Mouse (Mus musculus): ENCODE data around the gene Lrp6. TPM values are rescaled to one million over a fixed set of nuclear protein-coding genes. Genes with fewer than 3 reads are reported as not detected.

Gene Lrp6
- polyA plus RNA-seq, 1 experiment from 2014 or later = 14.6 TPM

DNA sequence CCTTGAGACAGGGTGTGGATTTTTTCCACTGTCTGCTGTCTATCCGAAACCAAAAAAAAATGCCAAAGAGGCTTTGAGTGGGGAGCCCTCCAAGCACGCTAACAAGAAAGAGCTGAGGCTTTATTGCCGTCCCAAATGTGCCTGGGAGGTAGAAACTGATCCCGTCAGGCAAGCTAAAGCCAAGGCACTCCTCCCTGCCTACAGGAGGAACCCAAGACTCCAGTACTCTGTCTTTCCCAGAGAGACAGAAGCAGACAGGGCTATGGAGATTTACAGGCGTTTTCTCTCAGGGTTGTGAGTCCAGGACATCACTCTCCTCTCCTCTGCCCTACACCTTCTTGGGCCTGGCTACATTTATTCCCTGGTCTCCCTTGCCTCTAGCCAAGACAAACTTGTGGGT is 138.3 kb downstream of the Lrp6 start:
- no peaks in the 10 kb centered on the region for H3K9me3 ChIP-seq (replicated peaks)
- H3K4me1 ChIP-seq = peaks cover 3% of the 10 kb centered on the region; the same call in 1 of the 2 replicates
- no peaks in the 10 kb centered on the region for H3K27me3 ChIP-seq (replicated peaks)
- no peaks in the 10 kb centered on the region for H3K36me3 ChIP-seq
- H3K4me3 ChIP-seq (replicated peaks) = no peak overlapping the region
- WGBS = 80% methylated on average over 5 of the region's 5 CpGs
- no peak for ATAC-seq (ENCODE audit: low FRiP score)
- no peak overlapping the region for H3K27ac ChIP-seq (replicated peaks)
- H3K4me2 ChIP-seq = no peak overlapping the region
- no peak overlapping the region for H3K9ac ChIP-seq (replicated peaks)

DNA sequence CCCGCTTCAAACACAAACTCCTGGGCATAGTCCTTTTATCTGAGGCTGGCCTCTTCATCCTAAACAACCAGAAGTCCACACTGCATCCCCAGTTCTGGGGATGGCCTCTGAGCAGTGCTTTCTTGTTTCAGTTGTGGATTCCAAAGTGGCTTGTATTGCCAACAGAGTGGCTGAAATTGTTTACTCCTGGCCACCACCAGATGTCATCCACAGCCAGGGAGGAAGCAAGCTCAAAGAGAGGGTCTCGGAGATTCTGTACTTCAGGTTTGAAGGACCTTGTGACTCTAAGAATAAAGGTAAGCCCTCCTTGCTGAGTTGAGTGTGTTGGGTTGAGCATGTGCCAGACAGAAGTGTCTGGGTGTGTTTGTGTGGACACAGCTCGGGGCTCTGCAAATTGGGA is 139.6 kb downstream of the Lrp6 start:
- H3K27ac ChIP-seq (replicated peaks) = no peak overlapping the region
- no peak for ATAC-seq (ENCODE audit: low FRiP score)
- H3K4me3 ChIP-seq (replicated peaks) = no peak overlapping the region

DNA sequence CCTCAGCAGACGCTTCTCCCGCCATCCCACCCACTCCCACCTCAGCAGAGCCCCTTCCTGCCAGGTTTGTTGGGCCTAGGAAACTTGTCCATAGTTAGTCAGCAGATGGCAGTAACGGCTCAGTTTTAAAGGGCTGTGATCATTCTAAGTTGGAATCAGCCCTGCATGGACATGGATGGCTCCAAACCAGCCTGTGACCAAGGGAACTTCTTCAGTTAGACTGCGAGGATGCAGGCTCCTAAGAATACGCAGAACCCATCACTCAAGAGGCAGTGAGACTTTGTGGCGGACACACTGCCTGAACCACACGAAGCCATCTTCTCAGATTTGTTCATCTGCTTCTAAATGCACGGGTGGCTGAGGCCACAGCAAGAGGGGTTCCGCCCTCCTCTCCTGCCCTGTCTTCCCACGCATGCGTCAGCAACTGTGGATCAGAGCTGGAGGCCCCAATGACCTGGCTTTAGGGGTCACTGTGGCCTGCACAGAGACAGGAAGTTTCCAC is 141.5 kb downstream of the Lrp6 start:
- H3K4me1 ChIP-seq = peaks cover 3% of the 10 kb centered on the region; the same call in 1 of the 2 replicates
- ATAC-seq (ENCODE audit: low FRiP score) = peak; percentile 87
- no peak overlapping the region for H3K4me3 ChIP-seq (replicated peaks)
- H3K9ac ChIP-seq (replicated peaks) = no peak overlapping the region
- H3K27me3 ChIP-seq (replicated peaks) = no peaks in the 10 kb centered on the region
- peak overlapping the region; percentile 36 for H3K4me2 ChIP-seq
- 42% methylated on average over 11 of the region's 11 CpGs for WGBS
- no peaks in the 10 kb centered on the region for H3K9me3 ChIP-seq (replicated peaks)
- H3K27ac ChIP-seq (replicated peaks) = peak overlapping the region; percentile 13; the same call in 1 of the 2 replicates
- no peaks in the 10 kb centered on the region for H3K36me3 ChIP-seq

More for the DNA sequence above, 139.6 kb downstream of the Lrp6 start:
- H3K4me2 ChIP-seq = no peak overlapping the region
- no peaks in the 10 kb centered on the region for H3K36me3 ChIP-seq
- H3K4me1 ChIP-seq = peaks cover 3% of the 10 kb centered on the region; the same call in 1 of the 2 replicates
- H3K27me3 ChIP-seq (replicated peaks) = no peaks in the 10 kb centered on the region
- H3K9me3 ChIP-seq (replicated peaks) = no peaks in the 10 kb centered on the region
- no peak overlapping the region for H3K9ac ChIP-seq (replicated peaks)
- WGBS = 74% methylated on average over 3 of the region's 3 CpGs

DNA sequence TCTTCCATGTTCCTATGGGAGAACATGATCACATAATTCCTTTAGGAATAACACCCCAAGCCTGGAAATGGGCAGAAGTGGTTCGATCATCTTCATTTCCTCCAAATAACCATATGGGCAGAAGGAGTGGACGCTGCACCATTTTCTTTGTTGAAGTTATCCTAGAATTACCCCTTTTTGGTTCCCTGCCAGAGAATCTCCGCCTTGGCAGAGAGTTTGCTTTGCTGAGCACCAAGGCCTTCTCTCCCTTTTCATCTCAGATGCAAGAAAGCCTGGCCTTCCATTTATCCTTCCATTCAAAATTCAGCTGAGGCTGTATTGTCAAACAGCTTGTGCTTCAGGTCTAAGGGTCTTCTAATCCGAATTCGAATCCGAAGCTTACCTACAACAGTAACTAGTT is 144.8 kb downstream of the Lrp6 start:
- H3K4me2 ChIP-seq = no peak overlapping the region
- ATAC-seq (ENCODE audit: low FRiP score) = no peak
- H3K36me3 ChIP-seq = no peaks in the 10 kb centered on the region
- H3K27me3 ChIP-seq (replicated peaks) = no peaks in the 10 kb centered on the region
- no peak overlapping the region for H3K4me3 ChIP-seq (replicated peaks)
- H3K4me1 ChIP-seq = peaks cover 3% of the 10 kb centered on the region; the same call in 1 of the 2 replicates
- H3K9me3 ChIP-seq (replicated peaks) = no peaks in the 10 kb centered on the region
- WGBS = 85% methylated on average over 6 of the region's 6 CpGs
- H3K9ac ChIP-seq (replicated peaks) = no peak overlapping the region
- H3K27ac ChIP-seq (replicated peaks) = no peak overlapping the region

DNA sequence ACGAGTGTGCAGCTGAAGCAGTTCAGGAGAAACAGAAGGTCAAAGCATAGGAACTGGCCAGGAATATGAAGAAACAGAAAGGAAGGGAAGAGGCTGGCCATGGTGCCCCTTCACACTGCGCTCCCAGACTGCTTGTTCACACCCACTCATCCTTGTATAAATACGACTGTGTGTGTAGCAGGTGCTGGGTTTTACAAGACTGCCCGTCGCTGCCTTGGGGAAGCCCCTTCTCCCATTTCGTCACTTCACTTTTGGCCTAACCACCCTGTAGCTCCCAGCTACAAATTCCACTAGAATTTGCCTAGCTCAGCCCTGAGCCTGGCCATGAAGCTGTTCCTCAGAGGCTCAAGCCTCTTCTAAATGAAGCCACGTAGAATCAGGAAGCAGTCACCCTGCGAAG is 146.4 kb downstream of the Lrp6 start:
- Histone ChIP-seq H3K9me3 (replicated peaks) (no peaks in the 10 kb centered on the region), H3K4me1 (peaks cover 2% of the 10 kb centered on the region; the same call in 1 of the 2 replicates), H3K9ac (replicated peaks) (no peak overlapping the region), H3K4me3 (replicated peaks) (no peak overlapping the region), H3K4me2 (no peak overlapping the region), H3K27ac (replicated peaks) (no peak overlapping the region), H3K27me3 (replicated peaks) (no peaks in the 10 kb centered on the region), H3K36me3 (no peaks in the 10 kb centered on the region)
- WGBS = 82% methylated on average over 8 of the region's 8 CpGs
- no peak for ATAC-seq (ENCODE audit: low FRiP score)

DNA sequence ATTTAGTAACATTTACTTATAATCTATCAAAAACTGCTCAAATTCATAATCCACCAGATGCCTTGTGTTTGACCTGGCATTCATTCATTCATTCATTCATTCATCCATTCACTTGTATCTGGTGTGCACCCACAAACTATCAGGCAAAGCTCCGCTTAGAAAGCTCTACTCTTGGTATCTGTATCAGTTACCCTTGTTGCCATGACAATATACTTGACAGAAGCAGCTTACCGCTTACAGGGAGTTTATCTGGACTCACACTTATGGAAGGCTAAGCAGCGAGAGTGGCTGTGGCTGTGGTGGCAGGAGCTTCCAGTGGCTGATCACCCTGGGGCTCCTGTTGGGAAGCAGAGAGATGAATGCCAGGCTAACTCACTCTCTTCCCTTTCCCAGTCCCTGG is 148.9 kb downstream of the Lrp6 start:
- Histone ChIP-seq H3K4me1 (no peaks in the 10 kb centered on the region), H3K9me3 (replicated peaks) (no peaks in the 10 kb centered on the region), H3K27me3 (replicated peaks) (no peaks in the 10 kb centered on the region), H3K9ac (replicated peaks) (no peak overlapping the region), H3K4me3 (replicated peaks) (no peak overlapping the region), H3K4me2 (no peak overlapping the region), H3K36me3 (no peaks in the 10 kb centered on the region), H3K27ac (replicated peaks) (no peak overlapping the region)
- WGBS = 76% methylated on average over 3 of the region's 3 CpGs
- no peak for ATAC-seq (ENCODE audit: low FRiP score)

DNA sequence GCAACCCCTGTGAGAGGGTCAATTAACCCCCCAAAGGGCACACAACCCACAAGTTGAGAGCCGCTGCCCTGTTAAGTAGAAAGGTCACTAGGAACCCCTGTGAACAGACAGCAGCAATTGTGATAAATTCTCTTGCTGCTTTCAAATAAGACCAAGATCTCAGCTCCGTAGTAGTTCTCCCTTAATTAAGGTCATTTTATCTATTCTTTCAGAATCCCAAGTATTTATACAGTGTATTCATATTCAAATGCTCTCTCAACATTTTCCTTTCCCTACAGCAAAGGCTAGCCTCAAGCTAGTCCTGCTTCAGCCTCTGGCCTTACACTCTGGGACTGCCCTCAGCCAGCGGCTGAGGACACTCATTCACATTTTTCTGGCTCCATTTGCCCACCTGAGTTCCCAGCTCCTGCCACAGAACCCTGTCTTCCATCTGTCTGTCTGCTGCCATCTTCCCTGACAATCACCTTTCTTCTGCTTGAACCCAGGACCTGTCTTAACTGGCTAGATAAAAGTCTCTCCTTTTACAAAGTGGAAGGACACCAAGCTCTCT is 150.1 kb downstream of the Lrp6 start:
- WGBS = 51% methylated on average over 3 of the region's 3 CpGs
- Histone ChIP-seq H3K27me3 (replicated peaks) (no peaks in the 10 kb centered on the region), H3K36me3 (no peaks in the 10 kb centered on the region), H3K4me3 (replicated peaks) (no peak overlapping the region), H3K27ac (replicated peaks) (no peak overlapping the region), H3K4me1 (no peaks in the 10 kb centered on the region), H3K9ac (replicated peaks) (no peak overlapping the region), H3K4me2 (no peak overlapping the region), H3K9me3 (replicated peaks) (no peaks in the 10 kb centered on the region)
- no peak for ATAC-seq (ENCODE audit: low FRiP score)

DNA sequence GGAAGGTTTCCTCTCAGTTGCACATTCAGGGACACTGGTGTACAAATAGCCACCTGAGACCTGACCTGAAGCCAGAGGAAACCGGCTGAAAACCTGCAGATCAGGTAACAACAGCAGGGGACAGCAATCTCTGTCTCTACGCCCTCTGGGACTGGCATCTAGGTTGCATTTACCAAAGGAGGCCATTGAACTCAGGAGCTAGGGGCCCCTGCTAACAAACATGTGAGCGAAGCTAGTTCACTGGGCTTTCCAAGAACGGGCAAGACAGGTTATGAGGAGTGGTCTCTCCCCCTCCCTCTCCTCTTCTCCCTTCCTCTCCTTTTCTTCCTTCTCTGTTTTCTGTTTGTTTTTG is 152.3 kb downstream of the Lrp6 start:
- H3K4me3 ChIP-seq (replicated peaks) = no peak overlapping the region
- H3K4me1 ChIP-seq = no peaks in the 10 kb centered on the region
- H3K36me3 ChIP-seq = no peaks in the 10 kb centered on the region
- H3K9me3 ChIP-seq (replicated peaks) = no peaks in the 10 kb centered on the region
- 77% methylated on average over 4 of the region's 4 CpGs for WGBS
- no peak overlapping the region for H3K4me2 ChIP-seq
- H3K9ac ChIP-seq (replicated peaks) = no peak overlapping the region
- H3K27ac ChIP-seq (replicated peaks) = no peak overlapping the region
- H3K27me3 ChIP-seq (replicated peaks) = no peaks in the 10 kb centered on the region
- ATAC-seq (ENCODE audit: low FRiP score) = no peak

DNA sequence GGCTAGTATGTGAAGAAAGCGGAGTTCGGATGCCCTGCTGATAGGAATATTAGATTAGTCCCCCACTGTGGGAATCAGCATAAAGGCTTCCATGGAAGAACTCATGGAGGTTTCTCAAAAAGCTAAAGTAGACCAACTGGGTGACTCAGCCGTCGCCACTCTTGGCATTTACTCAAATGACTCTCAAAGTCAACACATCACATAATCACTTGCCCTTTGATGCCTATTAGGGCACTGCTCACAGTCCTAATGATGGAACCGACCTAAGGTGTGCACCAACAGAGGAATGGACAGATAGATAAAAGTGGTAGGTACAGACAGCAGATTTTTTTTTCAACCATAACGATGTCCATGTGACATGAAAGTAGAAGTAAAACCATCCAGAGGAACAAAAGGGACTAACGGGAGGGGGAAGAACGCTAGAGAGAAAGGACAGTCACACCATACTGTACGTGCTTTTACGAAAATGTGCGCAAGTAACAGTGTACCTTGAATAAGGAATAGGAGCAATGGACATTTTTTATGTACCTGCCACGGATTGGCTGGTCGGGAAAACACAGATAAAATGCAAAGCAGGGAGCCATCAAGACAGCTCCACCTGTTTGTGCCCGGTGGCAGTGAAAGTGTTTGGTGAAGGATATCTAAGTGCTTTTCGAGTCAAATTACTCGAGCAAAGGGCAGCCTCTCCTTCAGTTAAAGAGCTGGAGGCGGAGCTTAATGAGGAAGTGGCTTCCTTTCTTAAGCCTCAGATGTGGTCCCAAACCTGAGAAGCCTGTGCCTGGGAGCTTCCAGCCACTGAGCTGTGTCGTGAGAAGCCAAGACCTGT is 152.8 kb downstream of the Lrp6 start:
- Histone ChIP-seq H3K36me3 (no peaks in the 10 kb centered on the region), H3K9me3 (replicated peaks) (no peaks in the 10 kb centered on the region), H3K9ac (replicated peaks) (no peak overlapping the region), H3K4me3 (replicated peaks) (no peak overlapping the region), H3K4me2 (no peak overlapping the region), H3K4me1 (no peaks in the 10 kb centered on the region), H3K27me3 (replicated peaks) (no peaks in the 10 kb centered on the region), H3K27ac (replicated peaks) (no peak overlapping the region)
- ATAC-seq (ENCODE audit: low FRiP score) = no peak
- WGBS = 66% methylated on average over 18 of the region's 18 CpGs

DNA sequence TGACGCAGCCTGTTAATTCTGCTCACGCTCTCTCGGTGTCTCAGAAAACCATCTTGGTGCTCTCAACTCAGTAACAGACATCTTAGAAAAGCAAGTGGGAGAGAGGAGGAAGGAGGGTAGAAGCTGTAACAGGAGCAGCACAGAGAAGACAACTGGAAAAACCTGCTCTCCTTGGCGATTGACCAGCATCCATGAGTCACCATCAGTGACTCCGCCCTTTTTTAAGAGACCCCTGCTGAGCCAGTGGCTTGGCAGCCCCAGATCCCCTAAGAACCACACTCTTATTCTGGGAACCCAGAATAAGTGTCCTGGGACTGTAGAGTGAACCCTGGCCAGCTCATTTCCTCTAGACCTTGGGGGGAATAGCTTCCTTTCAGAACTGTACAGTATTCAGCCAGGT is 159.5 kb downstream of the Lrp6 start:
- no peaks in the 10 kb centered on the region for H3K36me3 ChIP-seq
- no peak overlapping the region for H3K4me3 ChIP-seq (replicated peaks)
- ATAC-seq (ENCODE audit: low FRiP score) = no peak
- H3K4me1 ChIP-seq = no peaks in the 10 kb centered on the region
- H3K9ac ChIP-seq (replicated peaks) = no peak overlapping the region
- H3K9me3 ChIP-seq (replicated peaks) = no peaks in the 10 kb centered on the region
- H3K27me3 ChIP-seq (replicated peaks) = no peaks in the 10 kb centered on the region
- no peak overlapping the region for H3K4me2 ChIP-seq
- no peak overlapping the region for H3K27ac ChIP-seq (replicated peaks)
- WGBS = 71% methylated on average over 5 of the region's 5 CpGs

DNA sequence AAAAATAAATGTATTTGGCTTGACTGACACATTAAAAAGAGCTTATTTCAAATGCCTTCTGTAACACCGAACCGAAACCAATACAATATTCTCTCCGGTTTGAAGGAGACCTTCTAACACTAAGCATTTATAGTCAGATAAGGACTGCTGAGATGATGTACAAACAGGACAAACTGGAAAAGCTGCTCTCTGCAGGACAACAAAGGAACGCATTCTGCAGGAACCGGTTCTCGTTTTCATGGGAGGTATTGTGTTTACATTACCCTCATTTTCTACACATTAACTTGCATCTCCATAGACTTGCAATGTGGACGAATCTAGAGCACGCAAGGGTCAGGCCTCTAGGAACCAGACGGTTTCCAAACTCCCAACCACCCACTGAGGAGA is 163.1 kb downstream of the Lrp6 start:
- H3K4me3 ChIP-seq (replicated peaks) = no peak overlapping the region
- H3K27ac ChIP-seq (replicated peaks) = no peak overlapping the region
- no peaks in the 10 kb centered on the region for H3K4me1 ChIP-seq
- H3K9ac ChIP-seq (replicated peaks) = no peak overlapping the region
- no peaks in the 10 kb centered on the region for H3K27me3 ChIP-seq (replicated peaks)
- WGBS = 89% methylated on average over 9 of the region's 9 CpGs
- no peaks in the 10 kb centered on the region for H3K9me3 ChIP-seq (replicated peaks)
- H3K4me2 ChIP-seq = no peak overlapping the region
- no peak for ATAC-seq (ENCODE audit: low FRiP score)
- no peaks in the 10 kb centered on the region for H3K36me3 ChIP-seq
